Mouse (Mus musculus): ENCODE data around the gene Scaf1. TPM values are rescaled to one million over a fixed set of nuclear protein-coding genes. Genes with fewer than 3 reads are reported as not detected.
A peak's percentile ranks its signal among the peaks of the same experiment; 100 is the strongest.
"Not testable (repeated sequence)": the region's sequence is repeated elsewhere in the genome, so short reads cannot be mapped to it uniquely, and the experiment has no call there.

Gene Scaf1
- total RNA-seq, 2 experiments from 2014 or later: 48.0 to 48.1 TPM

DNA sequence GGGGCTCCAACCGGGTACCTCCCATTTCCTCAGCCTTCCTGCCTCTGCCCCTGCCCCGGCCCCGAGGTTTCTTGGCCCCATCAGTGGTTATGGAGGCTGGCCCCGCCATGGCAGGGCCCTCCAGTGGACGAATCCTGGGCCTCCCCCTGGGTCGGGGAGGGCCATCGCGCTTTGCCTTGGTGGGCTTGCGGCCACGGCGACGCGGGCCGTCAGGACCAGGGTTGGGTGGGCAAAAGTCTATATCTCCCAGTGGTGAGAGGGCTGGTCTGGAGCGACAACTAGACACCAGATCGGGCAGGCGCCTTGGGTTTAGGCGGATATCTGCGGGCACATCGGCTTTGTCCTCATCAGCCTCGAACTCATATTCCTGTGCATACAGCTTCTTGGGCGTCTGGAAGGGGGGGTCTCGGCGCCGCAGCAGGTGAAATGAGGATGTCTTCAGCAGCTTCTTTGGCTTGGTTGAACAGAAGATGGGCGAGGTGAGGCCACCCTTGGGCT lies 30.7 kb upstream of the Scaf1 start:
- intact Hi-C loops (cut with DNase I): no loop called here
- DNase-seq: no peak

DNA sequence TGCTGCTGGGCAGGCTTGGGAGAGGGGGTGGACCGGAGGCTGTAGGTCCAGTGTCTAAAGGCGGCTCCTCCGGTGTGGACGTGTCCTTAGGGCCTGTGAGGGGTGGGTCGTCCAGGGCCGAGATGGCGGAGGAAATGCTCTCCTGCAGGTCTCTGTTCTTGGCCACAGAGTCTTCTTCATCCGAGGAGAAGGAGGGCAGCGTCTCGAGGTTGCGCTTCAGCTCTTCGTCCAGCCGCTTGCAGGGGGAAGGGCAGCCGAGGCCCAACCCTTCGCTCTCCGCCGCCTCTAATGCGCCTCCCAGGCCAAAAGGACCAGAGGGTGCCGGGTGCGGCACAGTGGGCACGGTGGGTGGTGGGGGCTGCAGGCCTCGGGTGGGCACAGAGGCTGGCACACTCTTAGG lies 29.6 kb upstream of the Scaf1 start:
- intact Hi-C loops (cut with DNase I): no loop called here
- DNase-seq: no peak

DNA sequence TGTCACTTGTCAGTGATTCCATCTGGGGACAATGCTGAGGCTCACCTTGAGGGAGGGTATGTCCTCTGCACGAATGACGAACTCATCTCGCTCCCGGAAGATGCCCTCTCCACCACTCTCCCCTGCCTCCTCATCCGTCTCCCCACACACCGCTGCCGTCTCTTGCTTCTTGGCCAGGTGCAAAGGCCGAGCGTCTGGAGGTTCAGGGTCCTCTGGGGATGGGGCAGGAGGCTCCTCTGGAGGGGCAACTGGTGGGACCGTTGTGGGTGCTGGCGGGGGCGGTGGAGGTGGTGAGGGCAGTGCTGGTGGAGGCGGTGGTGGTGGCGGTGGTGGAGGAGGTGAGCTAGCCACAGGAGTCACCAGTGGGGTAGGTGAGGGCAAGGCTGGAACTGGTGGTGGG lies 27.1 kb upstream of the Scaf1 start:
- intact Hi-C loops (cut with DNase I): no loop called here

DNA sequence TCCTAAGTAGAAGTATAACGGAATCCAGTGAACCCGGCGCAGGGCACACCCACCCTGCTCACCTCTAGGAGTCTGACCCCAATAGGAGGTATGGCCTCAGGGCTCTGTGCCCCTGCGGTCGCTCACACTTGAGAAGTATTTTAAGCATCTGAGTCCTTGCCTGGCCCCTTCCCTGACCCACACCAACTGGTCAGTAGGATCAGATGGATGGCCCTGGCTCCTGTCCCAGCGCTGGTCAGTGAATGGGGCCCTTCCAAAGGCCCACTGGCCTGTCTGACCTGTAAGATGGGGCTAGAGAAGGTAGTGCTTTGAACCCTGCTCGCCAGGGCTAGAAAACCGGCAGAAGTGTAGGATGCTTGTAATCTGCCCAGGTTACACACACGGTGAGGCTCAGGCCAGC lies 24.7 kb upstream of the Scaf1 start:
- no peak for DNase-seq
- intact Hi-C loops (cut with DNase I): no loop called here

More for the DNA sequence above, 27.1 kb upstream of the Scaf1 start:
- no peak for DNase-seq

DNA sequence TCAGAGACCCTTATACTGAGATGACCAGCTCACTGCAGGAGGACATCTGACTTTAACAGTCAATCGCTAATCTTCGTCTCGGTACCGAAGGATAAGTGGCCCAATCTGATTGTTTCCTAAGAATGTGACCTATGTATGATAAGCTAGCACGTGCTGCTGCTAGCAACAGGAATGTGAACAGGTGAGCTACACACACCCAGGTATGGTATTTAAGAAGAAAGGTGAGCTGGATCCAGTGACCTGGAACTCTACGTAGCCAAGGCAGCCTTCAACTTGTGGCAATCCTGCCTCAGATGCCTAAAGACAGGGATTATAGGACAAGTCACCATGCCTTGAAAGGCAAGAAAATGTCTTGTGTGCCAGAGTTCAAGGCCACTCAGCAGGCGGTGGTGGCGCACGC lies 22.2 kb upstream of the Scaf1 start:
- no peak for DNase-seq

DNA sequence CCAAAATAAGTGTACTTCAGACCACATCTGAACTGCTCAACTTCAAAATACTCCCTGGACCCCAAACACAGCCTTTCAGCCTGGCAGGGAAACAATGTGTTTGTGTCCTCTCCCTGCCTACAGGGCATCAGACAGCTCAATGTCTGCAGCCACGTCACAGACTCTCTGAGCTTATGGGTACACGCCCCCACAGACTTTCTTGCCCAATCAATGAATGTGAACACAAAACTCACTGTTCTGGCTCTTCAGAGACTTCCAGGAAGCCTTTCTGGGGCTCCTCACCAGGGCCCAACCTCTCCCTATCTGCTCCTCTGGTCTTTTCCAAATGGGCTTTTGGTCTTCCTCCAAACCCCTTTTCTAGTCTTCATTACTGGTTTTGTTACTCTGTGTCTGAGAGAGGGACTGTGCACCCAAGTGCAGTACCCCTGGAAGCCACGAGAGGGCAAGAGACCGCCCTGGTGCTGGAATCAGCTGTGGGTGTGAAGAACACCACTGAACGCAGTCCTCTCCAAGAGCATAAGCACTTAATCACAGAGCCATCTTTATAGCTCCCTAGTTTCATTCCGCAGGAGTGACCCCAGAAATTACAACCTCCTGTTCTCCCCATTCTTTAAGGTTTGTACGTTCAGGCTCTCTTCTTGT lies 21.7 kb upstream of the Scaf1 start:
- peak; percentile 53 to 66 for DNase-seq
- intact Hi-C loops (cut with DNase I): no loop called here

More for the DNA sequence above, 22.2 kb upstream of the Scaf1 start:
- intact Hi-C loops (cut with DNase I): no loop called here

DNA sequence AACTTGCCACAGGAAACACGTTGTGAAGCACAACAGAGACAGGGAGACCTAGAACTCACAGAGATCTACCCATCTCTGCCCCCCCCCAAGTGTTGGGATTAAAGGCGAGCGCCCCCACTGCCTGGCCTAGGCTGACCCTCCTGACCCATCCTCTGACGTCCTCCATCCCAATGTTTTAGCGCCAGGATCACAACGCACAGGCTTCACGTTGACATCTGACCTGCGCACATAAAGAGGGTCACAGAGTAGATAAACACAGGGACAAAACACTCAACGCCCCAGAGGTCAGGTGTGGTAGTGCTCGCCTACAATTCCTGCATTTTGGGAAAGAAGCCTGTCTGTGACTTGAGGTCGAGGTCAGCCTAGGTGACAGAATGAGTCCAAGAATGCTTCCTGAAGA lies 20.5 kb upstream of the Scaf1 start:
- no peak for DNase-seq
- intact Hi-C loops (cut with DNase I): no loop called here

DNA sequence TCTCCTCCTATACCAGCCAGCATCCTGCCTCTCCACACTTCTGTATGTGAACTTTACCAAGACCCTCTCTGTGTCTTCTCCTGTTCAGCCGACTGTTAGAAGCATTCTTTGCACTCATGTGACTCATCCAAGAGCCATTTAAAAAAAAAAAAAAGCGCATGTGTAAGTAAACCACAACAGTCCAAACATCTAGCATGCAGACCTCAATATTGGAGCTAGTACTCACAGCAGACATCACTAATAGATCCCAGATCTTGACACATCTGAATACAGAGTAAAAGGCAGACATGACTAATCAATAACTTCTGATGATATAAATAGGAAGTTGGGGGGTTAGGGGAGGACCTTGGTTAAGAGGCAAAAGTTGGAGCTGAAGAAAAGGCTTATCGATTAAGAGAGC lies 19.5 kb upstream of the Scaf1 start:
- DNase-seq: no peak
- intact Hi-C loops (cut with DNase I): no loop called here

DNA sequence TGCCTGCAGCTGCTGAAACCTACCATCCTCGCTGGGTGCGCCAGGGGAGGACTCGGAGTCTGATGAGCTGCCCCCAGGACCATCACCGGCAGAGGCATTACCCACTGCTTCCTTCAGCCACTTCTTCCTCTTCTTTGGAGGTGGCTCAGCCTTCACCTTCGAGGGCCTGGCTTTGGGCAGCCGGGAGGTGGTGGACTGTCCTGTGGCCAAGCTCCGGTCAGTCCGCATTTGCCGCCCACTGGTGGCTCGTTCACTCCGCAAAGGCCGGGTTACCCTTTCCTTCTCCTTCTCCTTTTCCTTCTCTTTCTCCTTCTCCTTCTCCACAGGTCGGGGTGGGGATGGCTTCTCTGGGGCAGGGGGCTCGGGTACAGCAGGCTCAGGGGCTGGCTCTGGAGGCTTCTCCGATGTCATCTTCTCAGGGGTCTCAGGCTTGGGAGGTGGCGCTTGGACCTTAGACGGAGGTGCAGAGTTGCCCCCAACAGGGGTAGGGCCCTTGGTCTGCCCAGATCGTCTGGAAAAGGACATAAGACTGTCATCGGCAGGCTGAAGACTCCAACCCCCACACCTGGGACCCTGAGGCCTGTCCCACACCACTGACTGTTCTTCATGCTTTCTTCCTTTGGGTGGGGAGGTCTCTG lies 17.7 kb upstream of the Scaf1 start:
- DNase-seq: no peak
- intact Hi-C loops (cut with DNase I): no loop called here

DNA sequence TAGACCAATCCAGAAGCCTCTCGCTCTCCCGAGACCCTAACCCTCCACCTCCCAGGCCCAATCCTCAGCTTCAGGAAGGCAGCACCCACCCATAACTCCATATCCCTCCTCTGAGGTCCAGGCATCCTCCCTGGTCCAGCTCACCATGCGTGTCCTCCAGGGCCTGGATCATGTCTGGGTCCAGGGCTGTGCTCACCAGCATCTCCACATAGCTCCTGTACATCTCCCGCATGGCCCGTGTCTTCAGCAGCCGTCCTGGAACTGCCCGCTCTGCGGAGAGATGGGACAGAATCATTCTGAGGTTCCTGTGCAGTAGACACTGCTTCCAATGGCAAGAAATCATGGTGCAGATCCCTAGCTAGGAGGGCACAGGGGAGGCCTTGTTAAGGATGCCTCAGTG lies 14.7 kb upstream of the Scaf1 start:
- intact Hi-C loops (cut with DNase I): no loop called here
- no peak for DNase-seq

DNA sequence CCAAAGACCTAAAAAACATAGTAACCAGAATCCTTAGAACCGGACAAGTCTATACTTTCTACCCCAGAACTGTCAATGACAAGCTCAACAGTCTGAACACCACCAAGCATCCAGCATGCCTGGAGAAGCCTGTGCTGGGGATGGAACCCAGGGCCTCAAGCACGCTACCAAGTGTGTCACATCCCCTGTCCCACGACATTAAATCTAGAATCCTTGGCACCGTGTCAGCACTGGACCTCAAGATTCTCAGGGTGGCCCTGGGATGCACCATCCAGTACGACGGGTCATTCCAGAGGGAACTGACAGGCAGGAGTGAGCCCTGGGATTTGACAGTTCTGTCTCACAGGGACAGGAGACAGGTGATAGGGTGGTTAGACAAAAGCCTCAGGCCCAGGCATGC lies 13.8 kb upstream of the Scaf1 start:
- intact Hi-C loops (cut with DNase I): no loop called here
- DNase-seq: no peak

DNA sequence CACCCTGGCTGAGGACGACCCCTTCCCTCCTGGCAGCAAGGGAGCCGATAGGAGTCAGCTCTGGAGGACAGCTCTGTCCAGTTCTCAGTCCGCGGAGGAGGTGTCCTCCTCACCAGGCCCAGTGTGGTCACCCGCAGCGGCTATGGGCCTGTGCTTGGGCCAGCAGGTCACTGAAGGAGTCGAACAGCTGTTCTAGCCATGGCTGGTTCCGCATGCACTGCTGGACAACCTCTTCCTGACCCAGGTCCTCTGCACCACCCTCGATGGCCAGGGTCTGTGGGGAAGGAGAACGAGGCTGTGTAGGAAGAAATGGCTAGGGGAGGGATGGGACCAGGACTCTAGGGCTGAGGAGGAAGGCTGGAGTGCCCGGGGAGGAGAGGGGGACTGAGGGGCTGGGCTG lies 12.2 kb upstream of the Scaf1 start:
- DNase-seq: no peak
- intact Hi-C loops (cut with DNase I): no loop called here

DNA sequence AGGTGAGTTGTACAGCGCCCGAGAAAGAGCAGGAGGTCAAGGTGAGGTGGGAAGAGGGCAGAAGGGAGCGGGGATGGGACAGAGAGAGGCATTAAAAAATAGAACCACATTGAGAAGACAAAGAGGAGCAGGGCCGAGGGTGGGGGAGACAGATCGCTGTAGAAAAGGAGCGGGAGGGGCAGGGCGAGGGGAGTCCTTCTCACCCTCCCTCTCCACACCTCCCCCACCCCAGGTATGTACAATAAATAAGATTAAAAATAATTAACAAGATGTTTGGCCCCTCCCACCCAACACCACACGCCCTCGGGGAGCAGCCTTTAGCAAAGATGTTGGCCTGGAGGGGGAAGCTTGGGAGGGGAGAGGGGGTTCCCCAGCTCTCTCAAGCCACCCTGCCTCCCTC lies 11.6 kb upstream of the Scaf1 start:
- intact Hi-C loops (cut with DNase I): no loop called here
- no peak for DNase-seq

DNA sequence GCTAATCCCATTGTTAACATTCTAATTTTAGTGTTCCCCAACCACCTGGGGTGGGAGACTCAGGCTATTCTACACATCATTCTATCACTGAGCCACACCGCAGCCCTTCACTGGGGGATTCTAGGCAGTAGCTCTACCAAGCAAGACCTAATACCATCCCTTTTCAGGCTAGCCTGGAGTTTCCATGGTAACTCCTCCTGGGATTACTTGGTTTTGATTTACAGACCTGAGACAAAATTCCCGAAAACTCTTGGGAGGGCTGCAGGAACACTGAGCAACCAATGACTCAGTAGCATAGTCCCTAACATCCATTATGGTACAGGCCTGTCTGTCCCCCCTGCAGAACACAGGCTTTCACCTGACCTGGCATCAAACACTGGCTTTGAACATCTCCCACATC lies 10.1 kb upstream of the Scaf1 start:
- intact Hi-C loops (cut with DNase I): no loop called here
- no peak for DNase-seq

DNA sequence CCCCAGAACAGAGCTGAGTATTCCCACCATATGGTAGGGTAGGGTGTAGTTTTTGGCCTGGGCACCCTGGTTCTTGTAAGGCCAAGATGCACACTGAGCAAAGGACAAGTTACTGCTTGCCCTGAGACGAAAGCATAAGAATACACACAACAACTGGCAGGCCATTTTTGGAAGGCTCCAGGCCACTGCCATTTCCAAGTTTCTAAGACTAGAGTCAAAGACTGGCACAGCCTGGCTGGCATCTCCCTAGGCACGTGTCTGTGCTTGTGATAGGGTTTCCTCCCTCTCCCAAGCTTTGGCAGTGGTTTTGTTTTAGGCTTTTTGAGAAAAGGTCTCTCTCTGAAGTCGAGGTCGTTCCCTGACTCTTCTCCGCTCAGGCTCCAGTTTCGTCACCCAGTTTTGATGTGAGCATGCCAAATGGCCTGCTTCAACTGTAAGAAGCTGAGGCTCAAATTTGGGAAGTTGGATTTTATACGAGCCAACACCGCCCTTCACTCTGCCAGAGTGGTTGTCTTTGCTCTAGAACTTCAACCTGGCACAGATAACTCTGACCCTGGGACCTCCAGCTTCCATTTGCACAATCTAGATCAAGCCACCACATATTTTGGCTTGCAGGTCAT lies 9.5 kb upstream of the Scaf1 start:
- intact Hi-C loops (cut with DNase I): no loop called here
- no peak for DNase-seq

DNA sequence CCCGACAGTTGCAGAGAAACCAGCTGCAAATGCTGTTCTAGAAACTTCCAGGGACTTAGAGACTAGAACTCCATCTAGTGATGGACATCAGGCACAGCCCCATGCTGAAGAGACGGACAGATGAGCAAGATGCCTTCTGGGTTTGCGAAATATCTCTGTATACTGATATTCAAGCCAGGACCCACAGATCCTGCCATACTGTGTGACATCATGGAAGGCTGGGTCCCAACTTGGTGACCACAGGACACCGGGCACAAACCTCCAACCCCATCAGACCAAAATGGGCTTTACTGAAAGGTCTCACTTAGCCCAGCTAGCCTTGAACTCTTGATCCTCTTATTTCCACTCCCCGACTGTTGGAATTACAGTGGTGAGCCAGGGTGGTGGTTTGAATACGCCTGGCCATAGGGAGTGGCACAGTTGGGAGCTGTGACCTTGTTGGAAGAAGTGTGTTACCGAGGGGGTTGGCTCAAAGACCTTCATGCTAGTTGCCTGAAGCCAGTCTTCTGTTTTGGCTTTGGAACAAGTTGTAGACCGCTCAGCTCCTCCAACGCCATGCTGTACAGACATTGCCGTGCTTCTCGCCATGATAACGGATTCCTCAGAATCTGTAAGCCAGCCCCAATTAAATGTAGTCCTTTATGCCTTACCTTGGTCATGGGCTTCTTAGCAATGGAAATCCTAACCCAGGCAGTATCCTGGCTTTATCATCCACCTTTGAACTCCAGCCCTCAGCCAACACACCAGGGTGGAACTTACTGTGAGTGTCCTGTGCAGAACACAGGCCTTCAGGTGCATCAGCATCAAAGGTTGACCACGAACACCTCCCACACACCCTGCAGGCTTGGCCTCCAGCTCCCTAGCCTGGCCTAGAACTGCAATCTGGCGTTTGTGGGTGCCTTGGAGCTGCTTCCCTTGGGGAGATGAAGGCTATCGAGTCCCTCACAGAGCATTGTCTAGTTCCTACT lies 8.4 kb upstream of the Scaf1 start:
- intact Hi-C loops (cut with DNase I): no loop called here
- DNase-seq: no peak

DNA sequence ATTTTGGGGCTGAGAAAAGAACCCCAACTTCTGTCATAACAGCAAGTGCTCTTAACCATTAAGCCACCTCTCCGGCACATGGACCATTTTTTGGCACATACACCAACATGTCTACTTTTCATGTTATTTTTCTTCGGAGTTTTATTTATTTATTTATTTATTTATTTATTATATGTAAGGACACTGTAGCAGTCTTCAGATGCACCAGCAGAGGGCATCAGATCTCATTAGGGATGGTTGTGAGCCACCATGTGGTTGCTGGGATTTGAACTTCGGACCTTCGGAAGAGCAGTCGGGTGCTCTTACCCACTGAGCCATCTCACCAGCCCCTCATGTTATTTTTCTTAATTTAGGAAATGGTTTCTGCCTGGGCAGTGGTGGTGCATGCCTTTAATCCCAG lies 7.5 kb upstream of the Scaf1 start:
- DNase-seq; intact Hi-C loops (cut with DNase I): not testable (repeated sequence)

DNA sequence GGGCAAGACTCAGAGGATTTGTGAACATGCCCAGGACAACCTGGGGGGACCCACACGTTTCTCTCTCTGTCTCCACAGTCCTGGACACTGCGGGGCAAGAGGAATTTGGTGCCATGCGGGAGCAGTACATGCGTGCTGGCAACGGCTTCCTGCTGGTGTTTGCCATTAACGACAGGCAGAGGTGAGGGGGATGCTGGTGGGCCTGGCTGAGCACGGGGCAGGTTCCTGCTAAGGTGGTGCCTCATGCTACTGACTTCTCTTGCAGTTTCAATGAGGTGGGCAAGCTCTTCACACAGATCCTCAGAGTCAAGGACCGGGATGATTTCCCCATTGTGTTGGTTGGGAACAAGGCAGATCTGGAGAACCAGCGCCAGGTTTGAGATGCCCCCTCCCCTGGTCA lies 4.1 kb upstream of the Scaf1 start:
- intact Hi-C loops (cut with DNase I): no loop called here
- DNase-seq: no peak

DNA sequence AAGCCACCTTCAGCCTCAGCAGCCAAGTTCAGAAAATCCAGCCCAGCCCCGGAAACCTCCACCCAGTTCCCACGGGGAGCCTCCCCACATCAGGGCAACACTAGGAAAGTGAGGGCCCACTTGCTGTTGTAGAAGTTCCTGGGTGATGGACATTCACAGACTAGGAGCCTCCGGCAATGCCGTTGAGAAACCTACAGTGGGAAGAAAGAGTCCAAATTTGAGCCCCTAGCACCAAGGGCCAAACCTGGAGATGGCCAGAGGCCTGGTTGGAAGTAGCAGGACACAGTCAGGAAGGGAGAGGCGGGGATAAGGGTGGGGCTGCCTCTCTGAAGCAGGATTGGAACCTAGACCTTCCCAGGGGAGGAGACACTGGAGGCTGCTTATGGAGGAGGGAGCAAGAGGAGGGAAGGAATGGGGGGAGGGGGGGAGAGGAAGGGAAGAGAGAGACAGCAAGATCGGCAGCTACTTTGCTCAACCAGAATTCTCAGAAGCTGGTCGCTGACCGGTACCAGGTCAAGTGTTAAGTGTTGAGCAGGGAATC lies 2.9 kb upstream of the Scaf1 start:
- intact Hi-C loops (cut with DNase I): loop anchor here (2.0 to 5.0 kb wide), 2 partner anchors 32 to 103 kb away; partner anchors contain the start of gene Rps11

DNA sequence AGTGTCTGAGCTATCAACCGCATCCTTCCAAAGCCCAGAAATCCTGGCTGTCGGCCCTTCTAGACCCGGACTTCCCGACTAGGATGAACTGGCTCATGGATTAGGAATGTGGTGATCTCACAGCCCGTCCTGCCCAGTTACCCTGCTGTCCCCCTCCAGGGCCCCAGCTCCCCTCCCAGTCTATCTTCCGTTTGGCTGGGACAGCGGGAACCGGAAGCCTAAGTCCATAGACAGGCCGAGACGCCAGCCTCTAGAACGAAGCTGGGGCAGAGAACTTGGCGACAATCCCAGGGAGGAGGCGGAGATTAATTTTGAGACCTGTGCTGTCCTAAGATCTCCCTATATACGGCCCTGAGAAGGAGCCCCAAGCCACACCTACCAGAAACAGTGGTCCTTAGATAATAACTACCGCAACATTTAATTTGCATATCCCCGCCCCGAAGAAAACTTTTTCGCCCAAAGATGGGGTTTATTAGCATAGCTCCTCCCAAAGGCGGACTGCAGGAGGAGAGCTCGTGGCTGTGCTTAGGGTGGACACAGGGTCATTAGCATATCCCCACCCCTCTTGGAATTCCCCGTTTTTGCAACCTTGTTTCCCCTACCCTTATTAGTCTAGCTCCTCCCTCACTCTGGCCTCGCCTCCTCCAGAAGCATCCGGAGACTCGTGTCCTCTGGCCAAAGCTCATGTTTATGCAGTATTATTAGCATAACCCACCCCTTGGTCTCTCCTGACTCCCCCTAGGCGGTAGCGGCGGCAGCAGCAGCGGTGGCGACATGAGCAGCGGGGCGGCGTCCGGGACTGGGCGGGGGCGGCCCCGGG lies 1.3 kb upstream of the Scaf1 start, which contains the start of gene Rras:
Rras (plus strand) TSS at position 720 of the 820 bp plus-strand sequence.
- DNase-seq: peak; percentile 89 to 92
- intact Hi-C loops (cut with DNase I): loop anchor here (2.0 to 5.0 kb wide), 2 partner anchors 33 to 105 kb away; partner anchors contain the start of gene Rps11

More for the DNA sequence above, 2.9 kb upstream of the Scaf1 start:
- DNase-seq: peak; percentile 76 to 88
